Mouse (Mus musculus): Measurements from ENCODE around the gene Cebpa.

Cebpa gene

DNA sequence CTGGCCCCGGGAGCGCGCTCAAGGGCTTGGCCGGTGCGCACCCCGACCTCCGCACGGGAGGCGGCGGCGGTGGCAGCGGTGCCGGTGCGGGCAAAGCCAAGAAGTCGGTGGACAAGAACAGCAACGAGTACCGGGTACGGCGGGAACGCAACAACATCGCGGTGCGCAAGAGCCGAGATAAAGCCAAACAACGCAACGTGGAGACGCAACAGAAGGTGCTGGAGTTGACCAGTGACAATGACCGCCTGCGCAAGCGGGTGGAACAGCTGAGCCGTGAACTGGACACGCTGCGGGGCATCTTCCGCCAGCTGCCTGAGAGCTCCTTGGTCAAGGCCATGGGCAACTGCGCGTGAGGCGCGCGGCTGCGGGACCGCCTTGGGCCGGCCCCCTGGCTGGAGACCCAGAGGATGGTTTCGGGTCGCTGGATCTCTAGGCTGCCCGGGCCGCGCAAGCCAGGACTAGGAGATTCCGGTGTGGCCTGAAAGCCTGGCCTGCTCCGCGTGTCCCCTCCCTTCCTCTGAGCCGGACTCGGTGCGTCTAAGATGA, 1.1 kb downstream of the Cebpa start:
- DNase-seq (ENCODE audit: low spot score): no peak

DNA sequence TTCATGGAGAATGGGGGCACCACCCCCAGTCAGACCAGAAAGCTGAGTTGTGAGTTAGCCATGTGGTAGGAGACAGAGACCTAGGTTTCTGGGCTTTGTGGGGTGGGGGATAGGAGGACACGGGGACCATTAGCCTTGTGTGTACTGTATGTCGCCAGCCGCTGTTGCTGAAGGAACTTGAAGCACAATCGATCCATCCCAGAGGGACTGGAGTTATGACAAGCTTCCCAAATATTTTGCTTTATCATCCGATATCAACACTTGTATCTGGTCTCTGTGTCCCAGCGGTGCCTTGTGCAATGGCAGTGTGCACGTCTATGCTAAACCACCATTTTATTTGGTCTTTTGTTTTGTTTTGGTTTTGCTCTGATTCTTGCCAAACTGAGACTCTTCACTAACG, 2.1 kb downstream of the Cebpa start:
- no peak for DNase-seq (ENCODE audit: low spot score)

DNA sequence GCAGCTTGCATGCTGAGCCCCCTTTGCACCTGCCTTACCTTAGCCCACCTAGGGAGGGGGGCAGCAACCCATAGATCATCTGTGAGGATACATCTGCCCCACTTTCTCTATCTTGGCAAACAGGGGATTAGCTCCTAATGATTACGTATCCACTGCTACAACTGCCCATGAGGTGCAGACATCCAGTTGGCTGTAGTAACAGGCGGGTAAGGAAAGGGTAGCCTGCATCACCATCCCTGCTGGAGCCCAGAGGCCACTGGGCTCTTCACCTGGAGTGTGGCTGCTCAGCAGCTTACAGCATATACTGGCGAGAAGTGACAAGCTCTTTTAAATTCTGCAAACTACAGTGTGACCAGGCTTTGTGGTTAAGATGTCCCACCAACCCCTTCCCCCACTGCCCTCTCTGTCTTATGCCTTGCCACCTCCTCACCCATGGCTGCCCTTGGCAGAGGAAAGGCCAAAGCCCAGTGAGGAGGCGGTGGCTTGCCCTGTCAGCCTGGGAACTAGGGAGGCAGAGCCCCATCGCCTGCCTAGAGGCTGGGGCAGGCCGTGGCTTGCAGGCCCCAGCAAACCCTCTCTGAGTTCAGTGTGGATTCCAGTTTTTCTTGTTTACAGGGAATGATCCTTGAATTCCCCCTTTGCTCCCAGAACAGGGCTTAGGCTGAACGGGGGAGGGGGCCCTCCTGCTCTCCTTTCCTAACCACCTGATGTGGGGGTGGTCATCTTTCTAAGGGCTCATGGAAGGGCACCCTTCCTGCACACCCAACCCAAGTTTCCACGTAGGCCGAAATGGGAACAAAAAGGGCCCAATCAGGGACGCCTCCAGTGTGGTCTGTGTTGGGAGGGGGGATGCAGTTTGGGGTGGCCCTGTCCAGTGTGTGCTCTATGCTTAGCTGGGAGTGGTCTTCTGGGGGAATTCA, 3.6 kb downstream of the Cebpa start:
- DNase-seq (ENCODE audit: low spot score): no peak

DNA sequence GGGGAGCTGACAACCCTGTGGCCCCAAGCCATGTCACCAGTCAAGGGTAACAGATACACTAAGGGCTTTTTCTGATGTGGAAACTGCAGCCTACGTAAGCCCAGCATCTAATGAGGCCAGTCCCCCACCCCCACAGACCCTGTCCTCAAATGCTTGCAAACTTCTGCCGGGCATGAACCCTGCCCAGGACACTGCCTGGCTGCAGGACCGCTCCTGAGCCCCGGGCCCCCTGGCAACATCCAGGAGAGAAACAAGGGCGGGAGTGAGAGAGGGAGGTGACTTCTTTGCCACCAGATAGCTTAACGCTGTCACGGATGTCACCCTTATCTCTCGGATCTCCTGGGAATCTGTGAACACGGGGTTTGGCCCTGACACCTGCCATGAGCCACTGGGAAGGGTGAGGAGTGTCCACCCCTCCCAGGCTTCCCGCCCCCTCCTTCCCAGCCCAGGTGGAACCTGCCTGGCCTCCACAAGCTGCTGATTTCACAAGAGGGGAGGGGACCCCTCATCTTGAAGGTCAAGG, 4.4 kb downstream of the Cebpa start:
- DNase-seq (ENCODE audit: low spot score): no peak

DNA sequence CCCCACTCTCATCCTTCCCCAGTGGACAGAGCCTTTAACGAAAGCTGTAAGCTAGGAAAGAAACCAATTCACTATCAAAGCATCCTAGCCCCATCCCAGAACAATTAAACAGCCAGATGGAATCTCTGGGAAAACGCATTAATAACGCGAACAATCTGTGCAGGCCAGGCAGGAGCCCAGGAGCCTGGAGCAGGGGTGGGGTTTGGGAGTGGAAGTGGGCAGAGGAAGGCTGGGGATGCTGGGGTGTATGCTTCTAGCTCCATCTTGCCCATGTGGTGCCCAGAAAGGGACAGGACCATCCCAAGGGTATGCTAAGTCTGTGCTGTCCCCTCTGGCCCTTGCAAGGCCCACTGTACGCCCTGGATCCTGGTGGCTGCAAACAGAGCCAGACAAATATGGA, 5.1 kb downstream of the Cebpa start:
- DNase-seq (ENCODE audit: low spot score): no peak

DNA sequence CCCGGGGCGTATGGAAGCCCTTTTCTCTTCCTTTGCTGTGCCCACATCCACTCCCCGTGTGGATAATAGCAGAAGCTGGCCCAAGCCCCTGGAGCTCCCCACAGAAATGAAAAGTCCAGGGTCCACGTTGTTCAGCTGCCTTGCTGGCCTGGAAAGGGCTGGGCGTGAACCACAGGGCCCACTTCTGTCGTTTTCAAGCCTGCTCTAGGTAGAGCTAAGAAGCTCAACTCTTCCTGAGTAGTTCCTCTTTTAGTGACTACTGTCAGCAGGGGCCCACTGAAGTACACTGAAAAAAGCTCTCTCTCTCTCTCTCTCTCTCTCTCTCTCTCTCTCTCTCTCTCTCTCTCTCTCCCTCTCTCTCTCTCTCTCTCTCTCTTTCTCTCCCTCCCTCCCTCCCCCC, 5.7 kb downstream of the Cebpa start:
- DNase-seq (ENCODE audit: low spot score): no peak

DNA sequence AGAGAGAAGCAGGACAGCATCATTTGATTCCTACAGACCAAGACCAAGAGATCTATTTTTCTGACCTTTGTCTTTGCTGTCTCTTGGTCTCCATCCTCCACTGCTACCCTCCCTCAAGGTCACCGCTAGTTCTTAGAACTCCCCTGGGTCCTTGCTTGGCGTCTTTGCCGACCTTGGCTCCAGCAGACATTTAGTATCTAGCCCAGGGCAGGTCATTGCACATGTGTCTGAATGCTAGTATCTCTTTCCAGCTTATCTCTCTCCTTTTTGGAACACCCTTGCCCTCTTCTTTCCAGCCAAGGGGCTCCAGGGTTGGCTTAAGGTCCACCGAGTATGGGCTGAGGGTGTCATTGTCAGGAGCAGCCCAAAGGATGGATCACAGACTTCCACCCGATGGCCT, 6.9 kb downstream of the Cebpa start:
- peak; percentile 75 for DNase-seq (ENCODE audit: low spot score)

DNA sequence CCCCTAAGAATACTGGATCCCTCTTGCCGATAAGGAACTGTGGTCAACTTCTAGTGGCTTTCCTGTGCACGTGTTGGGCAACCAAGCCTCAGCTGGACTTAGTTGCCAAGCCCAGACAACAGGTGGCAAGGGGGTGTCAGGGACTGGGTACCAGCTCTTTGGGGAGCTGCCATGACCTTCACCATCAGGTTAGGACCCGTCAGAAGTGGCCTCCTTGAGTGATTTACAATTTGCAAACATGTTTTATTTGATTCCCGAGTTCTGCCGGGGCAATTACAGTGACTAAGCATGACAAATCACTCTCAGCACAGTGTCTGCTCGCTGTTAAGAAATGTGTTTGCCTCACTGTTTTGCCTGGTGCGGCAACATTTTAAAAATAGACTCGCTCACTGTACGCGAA, 7.9 kb downstream of the Cebpa start:
- DNase-seq (ENCODE audit: low spot score): no peak

DNA sequence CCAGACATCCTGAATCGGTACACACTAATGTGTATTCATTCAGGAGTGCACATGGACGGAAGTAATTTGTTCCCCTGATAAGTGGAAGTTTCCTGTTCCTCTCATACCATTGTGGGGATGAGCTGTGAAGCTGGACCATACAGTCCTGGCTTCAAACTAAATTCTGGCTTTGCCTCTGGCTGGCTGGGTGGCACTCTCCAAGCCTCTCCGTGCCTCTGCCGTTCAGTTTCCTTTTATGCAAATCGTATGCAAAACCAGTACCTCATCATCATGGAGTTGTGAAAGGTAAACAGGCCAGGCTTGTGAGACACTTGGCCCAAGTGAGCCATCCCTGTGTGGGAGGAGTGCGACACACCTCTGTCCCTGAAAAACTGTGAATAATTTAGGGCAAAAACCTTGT, 8.6 kb downstream of the Cebpa start:
- DNase-seq (ENCODE audit: low spot score): no peak

DNA sequence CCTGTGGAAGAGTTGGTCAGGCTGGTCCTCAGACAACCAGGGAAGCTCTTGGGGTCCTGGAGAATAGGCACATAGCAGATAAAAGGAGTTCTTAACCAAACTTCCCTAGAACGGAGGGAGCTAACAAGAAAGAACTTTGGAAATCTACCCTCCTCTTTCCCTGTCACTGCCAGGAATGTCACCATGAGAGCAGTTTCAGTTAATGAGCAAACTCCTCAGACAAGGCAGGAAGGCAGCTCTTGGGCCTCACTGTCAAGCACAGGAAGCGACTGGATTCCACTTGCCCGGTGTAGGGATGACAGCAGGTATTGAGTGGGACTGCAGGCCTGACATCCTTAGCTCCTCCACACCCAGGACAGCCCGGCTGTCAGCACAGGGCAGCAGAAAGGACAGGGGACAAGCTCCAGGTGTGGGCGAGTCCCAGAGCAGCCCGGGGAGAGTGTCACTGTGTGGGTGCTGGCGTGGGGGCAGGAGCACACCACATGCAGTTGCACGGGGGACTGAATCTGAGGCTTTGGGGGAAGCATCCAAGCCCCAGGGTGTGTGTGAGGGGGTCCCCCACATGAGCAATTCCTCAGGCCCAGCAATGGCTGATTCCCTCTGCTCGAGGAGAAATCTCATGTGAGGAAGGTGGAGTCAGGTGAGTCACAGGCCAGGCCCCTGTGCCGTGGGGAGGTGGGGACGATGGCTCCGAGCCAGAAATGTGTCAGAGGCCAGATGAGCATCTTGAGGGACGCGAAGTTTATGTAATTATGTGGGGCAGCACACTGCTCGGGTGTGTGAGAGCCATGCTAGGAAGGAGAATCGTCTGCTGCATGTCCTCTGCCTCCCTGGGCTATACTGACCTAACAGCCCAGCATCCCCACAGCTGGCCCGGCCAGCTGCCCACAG, 9.8 kb downstream of the Cebpa start:
- DNase-seq (ENCODE audit: low spot score): no peak

DNA sequence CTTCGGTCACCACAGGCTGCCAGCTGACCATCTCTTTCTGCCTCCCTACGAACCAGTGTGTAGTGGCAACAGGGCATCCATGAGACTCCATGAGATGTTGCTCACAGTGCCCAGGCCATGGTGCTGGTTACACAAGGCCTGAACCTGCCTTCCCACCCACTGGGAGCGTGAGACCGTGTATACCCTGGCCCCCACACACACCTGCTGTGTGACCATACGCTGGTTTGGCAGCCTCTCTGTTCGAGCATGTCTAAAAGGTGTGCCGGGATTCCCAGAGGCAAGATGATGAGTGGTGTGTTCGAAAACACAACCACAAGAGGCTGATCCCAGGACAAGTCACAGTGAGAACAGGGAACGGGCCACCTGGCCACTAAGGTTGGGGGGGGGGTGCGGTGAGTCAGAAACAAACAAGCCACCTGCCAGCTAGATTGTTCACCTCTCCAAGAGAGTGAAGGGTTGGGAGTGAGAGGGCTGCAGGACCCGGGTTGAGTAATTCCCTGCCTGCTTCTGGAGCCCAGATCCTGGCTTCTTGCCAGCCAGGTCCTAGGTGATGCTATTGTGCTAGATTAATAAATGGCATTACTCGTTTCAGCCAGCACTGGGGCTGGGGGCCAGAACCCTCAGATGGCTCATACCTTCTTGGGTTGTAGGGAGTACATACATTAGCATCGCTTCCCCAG, 11.1 kb downstream of the Cebpa start:
- no peak for DNase-seq (ENCODE audit: low spot score)

DNA sequence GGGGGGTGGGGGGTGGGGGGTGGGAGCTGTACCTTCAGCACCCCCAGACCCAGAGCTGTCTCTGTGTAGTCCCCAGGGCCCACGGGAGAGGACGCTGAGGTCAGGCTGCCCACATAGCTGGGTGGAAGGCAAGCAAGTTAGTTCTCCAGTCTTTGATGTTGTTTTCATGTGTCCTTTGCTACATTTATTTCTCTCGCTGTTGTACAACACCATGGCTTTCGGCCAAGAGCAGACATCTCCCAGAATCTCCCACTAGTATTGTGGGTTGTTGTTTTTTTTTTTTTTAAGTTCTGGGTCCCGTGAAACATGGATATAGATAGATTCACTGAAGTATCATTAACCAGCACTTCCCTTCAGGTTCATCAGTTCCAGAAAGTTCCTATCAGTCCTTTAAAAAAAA, 11.8 kb downstream of the Cebpa start:
- DNase-seq (ENCODE audit: low spot score): no peak

DNA sequence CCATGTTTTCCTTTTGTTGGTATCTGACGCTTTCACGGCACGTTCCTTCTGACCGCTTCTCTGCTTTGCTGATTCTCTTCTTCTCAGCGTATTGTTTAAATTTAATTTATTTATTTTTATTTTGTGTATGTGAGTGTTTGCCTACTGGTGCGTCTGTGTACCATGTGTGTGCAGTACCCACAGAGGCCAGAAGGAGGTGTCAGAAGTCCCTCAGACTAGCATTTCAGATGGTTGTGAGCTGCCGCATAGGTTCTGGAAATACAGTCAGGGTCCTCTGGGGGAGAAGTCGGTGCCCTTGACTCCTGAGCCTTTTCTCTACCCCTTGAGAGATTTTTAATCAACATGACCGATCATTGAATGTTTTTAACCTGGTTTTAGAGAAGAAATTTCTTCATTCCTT, 12.5 kb downstream of the Cebpa start:
- no peak for DNase-seq (ENCODE audit: low spot score)

DNA sequence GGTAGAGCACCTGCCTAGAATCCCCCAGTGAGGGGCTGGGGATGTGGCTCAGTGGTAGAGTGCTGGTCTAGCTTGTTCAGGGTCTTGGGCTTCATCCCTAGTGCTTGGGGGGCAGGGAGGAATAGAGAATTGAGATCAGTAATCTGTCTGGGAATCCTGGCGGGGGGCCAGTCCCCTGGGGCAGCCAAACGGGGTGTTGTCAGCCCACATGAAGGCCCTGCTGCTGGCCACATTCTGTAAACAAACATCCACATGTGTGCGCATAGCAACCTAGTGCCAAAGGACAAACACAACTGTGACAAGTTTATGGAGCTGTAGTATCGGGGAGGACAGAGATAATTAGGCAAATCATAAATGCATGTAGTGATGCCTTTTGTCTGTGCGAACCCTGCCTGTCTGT, 15.5 kb downstream of the Cebpa start:
- no peak for DNase-seq (ENCODE audit: low spot score)

DNA sequence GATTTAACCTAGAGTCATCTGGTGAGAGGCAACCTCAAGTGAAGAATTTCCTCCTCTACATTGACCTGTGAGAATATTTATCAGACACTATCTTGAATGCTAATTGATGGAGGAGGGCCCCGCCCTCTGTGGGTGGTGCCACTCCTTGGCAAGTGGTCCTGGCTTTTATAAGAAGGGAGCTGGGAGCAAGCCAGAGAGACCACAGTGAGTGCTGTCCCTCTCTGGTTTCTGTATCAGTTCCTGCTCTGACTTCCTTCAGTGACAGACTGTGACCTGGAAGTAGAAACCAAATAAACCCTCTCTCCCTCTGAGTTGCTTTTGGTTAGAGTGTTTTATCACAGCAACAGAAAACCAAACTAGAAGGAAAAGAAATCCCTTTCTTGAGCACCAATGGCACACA, 18.4 kb downstream of the Cebpa start:
- no peak for DNase-seq (ENCODE audit: low spot score)

DNA sequence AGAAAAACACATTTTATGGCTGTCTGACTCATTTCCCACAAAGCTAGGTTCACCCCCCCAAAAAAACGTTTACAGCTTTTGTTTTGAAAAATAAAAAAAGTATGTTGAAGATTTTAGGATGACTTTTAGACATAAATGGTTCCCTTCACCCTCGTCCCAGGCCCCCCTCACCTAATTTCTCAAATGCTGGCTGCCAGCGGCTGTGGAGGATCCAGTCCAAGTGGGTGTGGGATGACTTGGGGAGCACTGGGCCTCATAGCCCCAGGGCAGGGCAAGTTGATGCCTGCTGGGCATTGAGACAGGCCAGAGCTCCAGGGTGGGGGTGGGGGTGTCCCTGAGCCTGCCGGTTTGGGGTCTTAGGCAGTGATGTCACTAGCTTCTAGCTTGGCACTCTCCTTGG, 19.4 kb downstream of the Cebpa start:
- no peak for DNase-seq (ENCODE audit: low spot score)

DNA sequence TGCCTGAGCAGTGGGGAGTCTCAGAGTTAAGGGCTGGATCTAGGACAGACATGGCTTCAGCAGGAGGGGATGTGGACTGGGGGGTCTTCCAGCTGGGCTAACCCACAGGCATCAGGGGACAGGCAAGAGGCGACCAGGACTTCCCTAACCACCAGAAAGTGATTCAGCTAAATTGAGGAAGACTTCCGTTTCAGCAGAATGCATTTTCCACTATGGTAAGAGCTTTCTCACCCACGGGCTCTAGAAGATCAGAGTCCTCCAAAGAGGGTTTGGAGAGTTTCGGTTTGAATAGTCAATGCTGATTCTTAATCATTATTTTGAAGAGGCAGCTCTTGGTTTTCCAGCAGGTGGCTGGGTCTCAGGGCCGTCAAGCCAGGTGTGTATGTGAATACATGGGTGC, 20.8 kb downstream of the Cebpa start:
- no peak for DNase-seq (ENCODE audit: low spot score)

DNA sequence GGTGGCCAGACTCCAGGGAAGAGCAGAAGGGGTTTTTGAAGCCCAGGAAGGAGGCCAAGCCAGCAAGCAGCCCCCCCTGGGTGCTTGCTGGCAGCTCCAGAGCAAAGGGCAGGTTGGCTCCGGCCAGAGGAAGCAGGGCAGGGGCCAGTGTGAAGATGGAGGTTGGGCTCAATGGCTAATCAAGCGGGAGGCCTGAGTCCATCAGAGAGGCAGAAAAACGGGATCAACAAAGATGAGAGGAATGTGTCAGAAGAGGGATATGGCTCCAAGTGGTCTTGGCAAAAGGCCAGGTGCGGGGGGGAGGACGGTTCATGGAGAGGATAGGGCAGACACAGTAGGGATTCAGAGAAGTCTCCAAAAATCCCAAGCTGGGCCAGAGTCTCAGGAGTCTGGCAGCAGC, 22.4 kb downstream of the Cebpa start:
- DNase-seq (ENCODE audit: low spot score): no peak

DNA sequence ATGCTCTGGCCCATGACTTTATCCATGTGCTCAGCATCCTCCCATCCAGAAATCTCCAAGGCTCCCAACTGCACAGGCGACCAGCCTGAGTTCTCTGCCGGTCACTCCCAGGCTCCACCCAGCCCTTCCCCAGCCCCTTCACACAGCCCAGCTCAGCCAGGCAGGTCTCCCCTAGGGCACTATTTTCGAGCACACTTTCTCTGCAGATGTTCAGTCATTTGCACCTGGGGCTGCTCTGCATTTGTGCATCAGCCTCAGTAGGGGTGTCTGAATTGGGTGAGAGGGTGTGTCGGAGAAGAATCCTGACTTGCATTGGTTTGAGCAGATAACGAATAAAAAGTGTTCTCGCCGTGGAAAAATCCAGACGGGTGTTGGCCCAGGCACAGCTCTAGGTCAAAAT, 23.4 kb downstream of the Cebpa start:
- no peak for DNase-seq (ENCODE audit: low spot score)

DNA sequence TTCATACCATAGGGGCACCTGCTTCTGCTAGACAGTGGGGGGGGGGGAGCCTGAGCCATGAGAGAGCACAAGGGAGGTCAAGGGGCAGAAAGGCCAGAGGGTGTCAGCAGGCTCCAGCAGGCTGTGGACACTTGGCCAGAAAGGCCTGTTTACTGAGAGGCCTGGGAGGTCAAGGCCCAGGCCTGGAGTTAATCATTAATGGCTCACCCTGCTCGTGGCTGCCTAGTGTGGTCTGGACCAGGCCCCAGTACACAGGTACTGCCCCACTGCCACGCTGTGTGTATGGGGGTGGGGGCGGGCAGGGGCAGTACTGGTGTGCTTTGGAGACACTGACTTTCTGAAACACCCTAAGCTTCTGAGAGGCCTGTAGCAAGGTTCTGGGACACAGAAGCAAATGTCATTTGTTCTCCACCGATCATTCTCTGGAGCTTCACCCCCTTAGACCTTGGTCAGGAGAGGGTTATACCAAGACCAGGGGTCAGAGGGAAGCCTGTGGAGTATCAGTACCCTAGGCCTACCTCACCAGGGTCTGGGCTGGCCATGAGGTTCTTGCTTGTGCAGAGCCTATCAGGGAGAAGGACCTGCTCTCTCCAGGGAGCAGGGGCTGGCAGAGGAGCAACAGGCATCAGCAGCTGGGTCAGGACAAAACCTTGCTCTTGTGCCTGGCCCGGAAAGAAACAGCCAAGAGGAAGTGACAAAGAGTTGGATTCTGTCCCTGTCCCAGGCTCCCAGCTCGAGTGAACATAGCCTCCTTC, 24.9 kb downstream of the Cebpa start:
- no peak for DNase-seq (ENCODE audit: low spot score)

DNA sequence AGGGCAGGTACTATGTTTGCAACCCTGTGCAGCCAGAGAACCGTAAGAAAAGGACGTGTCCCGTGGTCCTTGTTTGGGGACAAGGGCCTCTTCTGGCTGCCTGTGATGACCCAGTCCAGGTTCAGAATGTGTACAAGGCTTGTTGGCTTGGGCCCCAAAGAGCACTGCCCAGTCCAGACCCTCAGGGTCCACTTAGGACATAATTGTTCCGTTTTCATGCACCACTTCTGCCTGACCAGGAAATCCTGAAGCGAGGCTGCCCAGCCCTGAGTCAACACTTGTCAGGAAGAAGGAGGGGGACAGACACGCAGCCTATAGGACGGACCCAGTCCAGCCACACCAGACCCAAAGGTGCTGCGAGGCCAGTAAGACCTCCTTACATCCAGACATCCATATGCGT, 26.0 kb downstream of the Cebpa start:
- no peak for DNase-seq (ENCODE audit: low spot score)
